Mouse (Mus musculus): ENCODE measurements around the gene 2900026A02Rik. TPM values are rescaled to one million over a fixed set of nuclear protein-coding genes. Genes with fewer than 3 reads are reported as not detected.

Gene 2900026A02Rik
- polyA plus RNA-seq, 1 experiment: 16.6 TPM

DNA sequence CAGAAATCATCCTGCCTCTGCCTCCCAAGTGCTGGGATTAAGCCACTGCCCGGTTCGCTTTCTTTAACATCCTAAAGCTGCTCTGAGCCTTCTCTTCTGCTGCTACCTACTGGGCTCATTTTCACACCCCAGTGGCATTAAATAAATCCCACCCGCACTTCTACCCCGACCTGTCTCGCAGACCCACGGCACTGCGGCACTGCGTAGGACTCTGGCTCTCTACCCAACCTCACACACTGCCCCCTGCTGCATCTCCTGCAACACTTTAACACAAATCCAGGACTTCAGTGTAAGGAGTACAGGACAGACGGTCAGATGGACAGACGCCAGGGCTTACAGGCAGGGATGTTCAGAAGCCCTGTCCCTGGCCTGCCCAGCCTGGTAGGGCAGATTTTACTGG lies 45.1 kb downstream of the 2900026A02Rik start:
- Histone ChIP-seq H3K4me2 (ENCODE audit: low read depth) (no peak overlapping the region), H3K79me2 (ENCODE audit: control insufficient read depth, insufficient read depth) (no peaks in the 10 kb centered on the region), H3ac (ENCODE audit: control insufficient read depth, insufficient read length) (no peak overlapping the region), H3K36me3 (ENCODE audit: control insufficient read depth, insufficient read depth) (no peaks in the 10 kb centered on the region), H3K27me3 (ENCODE audit: control insufficient read depth, insufficient read depth, insufficient read length) (no peaks in the 10 kb centered on the region), H3K4me3 (no peak overlapping the region)
- no peak for TF ChIP-seq POLR2AphosphoS2 (IDR thresholded peaks at IDR 0.05; ENCODE audit: insufficient read length, low read depth)
- TF ChIP-seq REST (IDR thresholded peaks at IDR 0.05; ENCODE audit: insufficient read depth, insufficient read length): no peak
- no peak for TF ChIP-seq MYOG (IDR thresholded peaks at IDR 0.05; ENCODE audit: control insufficient read depth in 1 of 3, insufficient read depth in 1 of 3, insufficient read length in 2 of 3, low read depth in 2 of 3)
- TF ChIP-seq E2F4 (IDR thresholded peaks at IDR 0.05; ENCODE audit: insufficient read depth): no peak
- TF ChIP-seq SRF (IDR thresholded peaks at IDR 0.05; ENCODE audit: control insufficient read depth, insufficient read length, low read depth): no peak
- no peak for TF ChIP-seq MAX (IDR thresholded peaks at IDR 0.05; ENCODE audit: low read depth)
- TF ChIP-seq USF1 (IDR thresholded peaks at IDR 0.05; ENCODE audit: low read depth): no peak
- TF ChIP-seq TCF12 (IDR thresholded peaks at IDR 0.05; ENCODE audit: insufficient read depth, poor library complexity, severe bottlenecking): no peak
- no peak for TF ChIP-seq CEBPB (IDR thresholded peaks at IDR 0.05; ENCODE audit: insufficient read depth, poor library complexity, severe bottlenecking)
- no peak for TF ChIP-seq MYOD1 (IDR thresholded peaks at IDR 0.05; ENCODE audit: control insufficient read depth in 1 of 3, insufficient read length in 2 of 3, low read depth in 2 of 3)
- no peak for TF ChIP-seq POLR2A (IDR thresholded peaks at IDR 0.05; ENCODE audit: insufficient read length, low read depth)
- TF ChIP-seq TCF3 (IDR thresholded peaks at IDR 0.05; ENCODE audit: insufficient read length, low read depth): no peak

DNA sequence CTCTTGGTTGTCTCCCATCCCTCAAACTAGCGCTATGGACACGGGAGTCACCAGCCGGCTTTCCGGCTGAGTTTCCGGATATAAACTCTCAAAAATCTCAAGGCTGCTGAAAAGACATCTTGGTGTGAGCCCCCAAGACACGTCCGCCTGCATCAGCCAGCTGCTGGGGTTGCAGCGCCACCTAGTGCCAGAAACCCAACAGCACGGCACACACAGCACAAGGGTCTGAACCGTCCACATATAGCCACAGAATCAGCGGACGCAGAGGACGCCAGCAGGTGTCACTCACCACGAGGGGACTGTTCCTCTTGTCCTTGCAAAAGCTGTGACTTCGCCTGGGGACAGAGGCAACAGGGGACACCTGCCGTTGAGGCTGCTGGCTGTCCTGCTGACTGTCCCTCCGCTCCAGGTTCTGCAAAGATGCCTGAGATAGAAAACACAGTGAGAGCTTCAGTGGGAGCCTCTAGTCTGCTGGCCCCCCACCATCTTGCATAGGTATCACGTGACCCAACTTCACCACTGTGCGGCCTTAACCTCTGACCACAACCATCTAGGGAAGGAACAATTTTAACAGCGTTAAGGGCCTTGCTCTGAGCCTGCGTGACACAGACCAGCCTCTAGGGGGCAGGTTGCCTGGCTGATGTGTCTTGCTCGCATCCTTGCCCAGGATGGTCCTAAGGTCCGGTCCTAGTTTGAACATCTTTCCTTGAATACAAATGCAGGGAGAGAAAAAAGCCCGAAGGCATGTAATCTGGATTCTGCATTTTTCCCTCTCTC lies 45.9 kb downstream of the 2900026A02Rik start:
- no peak overlapping the region for H3K4me2 ChIP-seq (ENCODE audit: low read depth)
- no peak overlapping the region for H3K4me3 ChIP-seq
- TF ChIP-seq TCF3 (IDR thresholded peaks at IDR 0.05; ENCODE audit: insufficient read length, low read depth) (no peak), CEBPB (IDR thresholded peaks at IDR 0.05; ENCODE audit: insufficient read depth, poor library complexity, severe bottlenecking) (no peak), REST (IDR thresholded peaks at IDR 0.05; ENCODE audit: insufficient read depth, insufficient read length) (no peak), POLR2AphosphoS2 (IDR thresholded peaks at IDR 0.05; ENCODE audit: insufficient read length, low read depth) (no peak), MYOD1 (IDR thresholded peaks at IDR 0.05; ENCODE audit: control insufficient read depth in 1 of 3, insufficient read length in 2 of 3, low read depth in 2 of 3) (no peak), TCF12 (IDR thresholded peaks at IDR 0.05; ENCODE audit: insufficient read depth, poor library complexity, severe bottlenecking) (no peak), MYOG (IDR thresholded peaks at IDR 0.05; ENCODE audit: control insufficient read depth in 1 of 3, insufficient read depth in 1 of 3, insufficient read length in 2 of 3, low read depth in 2 of 3) (no peak), E2F4 (IDR thresholded peaks at IDR 0.05; ENCODE audit: insufficient read depth) (no peak), POLR2A (IDR thresholded peaks at IDR 0.05; ENCODE audit: insufficient read length, low read depth) (no peak)
- H3K79me2 ChIP-seq (ENCODE audit: control insufficient read depth, insufficient read depth): no peaks in the 10 kb centered on the region
- no peak overlapping the region for H3ac ChIP-seq (ENCODE audit: control insufficient read depth, insufficient read length)
- no peaks in the 10 kb centered on the region for H3K27me3 ChIP-seq (ENCODE audit: control insufficient read depth, insufficient read depth, insufficient read length)
- no peaks in the 10 kb centered on the region for H3K36me3 ChIP-seq (ENCODE audit: control insufficient read depth, insufficient read depth)

DNA sequence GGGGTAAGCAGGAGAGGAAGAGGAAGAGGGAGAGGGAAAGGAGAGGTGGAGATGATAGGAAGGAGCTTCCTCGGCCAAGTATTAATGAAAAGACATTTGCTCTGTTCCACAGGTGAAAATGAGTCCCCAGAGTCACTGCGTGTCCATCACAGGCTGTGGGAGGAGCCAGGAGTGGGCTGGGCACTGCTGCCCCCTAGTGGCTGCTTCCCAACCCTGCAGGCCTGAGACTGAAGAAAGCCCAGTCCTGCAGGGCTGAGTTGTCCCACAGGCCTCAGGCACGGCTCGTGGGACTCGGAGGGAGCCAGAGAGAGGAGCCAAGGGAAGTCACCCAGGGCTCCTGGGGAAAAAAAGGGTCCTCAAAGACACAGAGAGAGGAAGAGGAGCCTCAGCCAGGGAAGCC lies 47.7 kb downstream of the 2900026A02Rik start:
- no peak overlapping the region for H3K4me2 ChIP-seq (ENCODE audit: low read depth)
- H3K27me3 ChIP-seq (ENCODE audit: control insufficient read depth, insufficient read depth, insufficient read length): no peaks in the 10 kb centered on the region
- TF ChIP-seq SRF (IDR thresholded peaks at IDR 0.05; ENCODE audit: control insufficient read depth, insufficient read length, low read depth) (no peak), CEBPB (IDR thresholded peaks at IDR 0.05; ENCODE audit: insufficient read depth, poor library complexity, severe bottlenecking) (no peak), MYOG (IDR thresholded peaks at IDR 0.05; ENCODE audit: control insufficient read depth in 1 of 3, insufficient read depth in 1 of 3, insufficient read length in 2 of 3, low read depth in 2 of 3) (no peak), MYOD1 (IDR thresholded peaks at IDR 0.05; ENCODE audit: control insufficient read depth in 1 of 3, insufficient read length in 2 of 3, low read depth in 2 of 3) (no peak), REST (IDR thresholded peaks at IDR 0.05; ENCODE audit: insufficient read depth, insufficient read length) (no peak), E2F4 (IDR thresholded peaks at IDR 0.05; ENCODE audit: insufficient read depth) (no peak), POLR2AphosphoS2 (IDR thresholded peaks at IDR 0.05; ENCODE audit: insufficient read length, low read depth) (no peak), POLR2A (IDR thresholded peaks at IDR 0.05; ENCODE audit: insufficient read length, low read depth) (no peak), TCF3 (IDR thresholded peaks at IDR 0.05; ENCODE audit: insufficient read length, low read depth) (no peak), USF1 (IDR thresholded peaks at IDR 0.05; ENCODE audit: low read depth) (no peak), TCF12 (IDR thresholded peaks at IDR 0.05; ENCODE audit: insufficient read depth, poor library complexity, severe bottlenecking) (no peak), MAX (IDR thresholded peaks at IDR 0.05; ENCODE audit: low read depth) (no peak)
- H3K79me2 ChIP-seq (ENCODE audit: control insufficient read depth, insufficient read depth): no peaks in the 10 kb centered on the region
- no peak overlapping the region for H3ac ChIP-seq (ENCODE audit: control insufficient read depth, insufficient read length)
- no peaks in the 10 kb centered on the region for H3K36me3 ChIP-seq (ENCODE audit: control insufficient read depth, insufficient read depth)
- no peak overlapping the region for H3K4me3 ChIP-seq

DNA sequence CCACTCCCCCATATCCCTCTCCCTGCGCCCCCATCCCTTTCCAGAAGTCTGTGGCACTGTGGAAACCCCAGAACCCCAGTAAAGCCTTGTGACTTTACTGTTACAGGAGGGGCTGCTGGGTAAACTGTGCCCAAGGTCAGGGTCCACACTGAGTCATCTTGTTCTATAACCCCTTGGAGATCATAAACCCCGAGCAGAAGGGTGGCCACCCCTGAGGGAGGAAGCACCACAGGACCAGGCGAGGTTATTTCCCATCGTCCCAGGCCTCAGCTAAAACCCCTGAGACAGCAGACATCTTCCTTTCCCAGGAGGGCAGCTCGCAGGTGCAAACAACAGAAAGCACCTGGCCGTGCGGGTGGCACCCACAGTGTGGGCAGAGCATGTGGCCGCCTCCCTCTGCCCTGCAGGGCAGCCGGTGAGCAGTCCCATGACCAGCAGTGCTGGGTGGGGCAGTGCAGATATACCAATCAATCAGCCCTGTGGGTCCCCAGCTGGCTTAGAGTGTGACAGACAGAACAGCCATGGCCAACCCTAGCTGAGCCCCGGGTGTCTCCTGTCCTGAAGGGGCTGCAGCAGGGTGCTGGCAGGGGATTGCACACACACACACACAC lies 49.0 kb downstream of the 2900026A02Rik start:
- H3K4me2 ChIP-seq (ENCODE audit: low read depth): no peak overlapping the region
- no peak overlapping the region for H3ac ChIP-seq (ENCODE audit: control insufficient read depth, insufficient read length)
- TF ChIP-seq POLR2A (IDR thresholded peaks at IDR 0.05; ENCODE audit: insufficient read length, low read depth) (no peak), SRF (IDR thresholded peaks at IDR 0.05; ENCODE audit: control insufficient read depth, insufficient read length, low read depth) (no peak), MYOD1 (IDR thresholded peaks at IDR 0.05; ENCODE audit: control insufficient read depth in 1 of 3, insufficient read length in 2 of 3, low read depth in 2 of 3) (peak in 1 of 3 experiments; percentile 87), USF1 (IDR thresholded peaks at IDR 0.05; ENCODE audit: low read depth) (no peak), TCF3 (IDR thresholded peaks at IDR 0.05; ENCODE audit: insufficient read length, low read depth) (peak; percentile 10), CEBPB (IDR thresholded peaks at IDR 0.05; ENCODE audit: insufficient read depth, poor library complexity, severe bottlenecking) (no peak), TCF12 (IDR thresholded peaks at IDR 0.05; ENCODE audit: insufficient read depth, poor library complexity, severe bottlenecking) (no peak), REST (IDR thresholded peaks at IDR 0.05; ENCODE audit: insufficient read depth, insufficient read length) (no peak), MYOG (IDR thresholded peaks at IDR 0.05; ENCODE audit: control insufficient read depth in 1 of 3, insufficient read depth in 1 of 3, insufficient read length in 2 of 3, low read depth in 2 of 3) (peak in 1 of 3 experiments; percentile 68), E2F4 (IDR thresholded peaks at IDR 0.05; ENCODE audit: insufficient read depth) (no peak), POLR2AphosphoS2 (IDR thresholded peaks at IDR 0.05; ENCODE audit: insufficient read length, low read depth) (no peak), MAX (IDR thresholded peaks at IDR 0.05; ENCODE audit: low read depth) (no peak)
- H3K27me3 ChIP-seq (ENCODE audit: control insufficient read depth, insufficient read depth, insufficient read length): no peaks in the 10 kb centered on the region
- H3K36me3 ChIP-seq (ENCODE audit: control insufficient read depth, insufficient read depth): no peaks in the 10 kb centered on the region
- no peaks in the 10 kb centered on the region for H3K79me2 ChIP-seq (ENCODE audit: control insufficient read depth, insufficient read depth)
- H3K4me3 ChIP-seq: no peak overlapping the region

Data from myocyte (in vitro differentiated cells).